Mouse (Mus musculus) limb, embryonic 15.5 days (tissue): ENCODE results near the gene Rpl26. TPM values are rescaled to one million over a fixed set of nuclear protein-coding genes. Genes with fewer than 3 reads are reported as not detected.

Experiments used
- ATAC-seq: fragments of 200-750 bp; cut with Nextera tagmentation; 2 replicates; pipeline ENCODE4 v1.8.0; 2017; ENCODE audit warnings: low read depth, moderate TSS enrichment; ENCODE audit not compliant: insufficient number of reproducible peaks, low FRiP score, low TSS enrichment
- H3K27ac ChIP-seq: fragments of 300-500 bp; sonication (generic); 2 replicates; pipeline ENCODE4 v1.5.1; 2015; ENCODE audit warnings: moderate library complexity, mild to moderate bottlenecking, inconsistent platforms
- H3K27me3 ChIP-seq: fragments of 300-500 bp; sonication (generic); 2 replicates; pipeline ENCODE4 v1.6.1; 2015; ENCODE audit warnings: inconsistent platforms
- H3K36me3 ChIP-seq: fragments of 300-500 bp; sonication (generic); 2 replicates; pipeline ENCODE4 v1.6.1; 2015; ENCODE audit warnings: inconsistent platforms
- H3K4me1 ChIP-seq: fragments of 300-500 bp; sonication (generic); 2 replicates; pipeline ENCODE4 v1.6.1; 2015; ENCODE audit warnings: inconsistent platforms
- H3K4me2 ChIP-seq: fragments of 300-500 bp; sonication (generic); 2 replicates; pipeline ENCODE4 v1.6.1; 2015; ENCODE audit warnings: mild to moderate bottlenecking, inconsistent platforms
- H3K4me3 ChIP-seq: fragments of 300-500 bp; sonication (generic); 2 replicates; pipeline ENCODE4 v1.5.1; 2015; ENCODE audit warnings: mild to moderate bottlenecking, inconsistent platforms
- H3K9ac ChIP-seq: fragments of 300-500 bp; sonication (generic); 2 replicates; pipeline ENCODE4 v1.6.1; 2015; ENCODE audit warnings: inconsistent platforms
- H3K9me3 ChIP-seq: fragments of 300-500 bp; sonication (generic); 2 replicates; pipeline ENCODE4 v1.6.1; 2016; ENCODE audit warnings: inconsistent platforms
- WGBS: fragments of 180-500 bp; shearing (Covaris S2); methylation state at CpG from one replicate; pipeline ENCODE4 v1.1.7; 2015; 5-methylcytosine and 5-hydroxymethylcytosine counted together
- polyA plus RNA-seq: library from polyadenylated mRNA; unstranded; fragments of >200 nt; fragmentation: Nextera tagmentation; extraction: Ambion mirVana; gene quantifications from 2 replicates; pipeline ENCODE4 v1.2.1, GENCODE M21; 2015

Gene Rpl26
- polyA plus RNA-seq, 1 experiment from 2014 or later, result 986 TPM

- Histone ChIP-seq H3K9me3 (no peaks in the 10 kb centered on the region), H3K27me3 (no peaks in the 10 kb centered on the region), H3K27ac (no peak overlapping the region), H3K4me1 (0 out of 2 replicates have a peak, but pooled peaks cover 6% of the 10 kb centered on the region), H3K9ac (no peak overlapping the region), H3K4me3 (no peak overlapping the region), H3K4me2 (no peak overlapping the region), H3K36me3 (no peaks in the 10 kb centered on the region)
- ATAC-seq, result no peak
- 77% methylated on average over 5 of the region's 5 CpGs for WGBS
These were observed 9.6 kb upstream of the Rpl26 start for GRCm38 (mm10) chr11:68891823-68892222.

GRCm38 (mm10) chr11:68892233-68892832 is 9.1 kb upstream of the Rpl26 start:
- WGBS, result 77% methylated on average over 15 of the region's 15 CpGs
- 0 out of 2 replicates have a peak, but pooled peaks cover 6% of the 10 kb centered on the region for H3K4me1 ChIP-seq
- H3K9ac ChIP-seq, result no peak overlapping the region
- no peak overlapping the region for H3K27ac ChIP-seq
- H3K9me3 ChIP-seq, result no peaks in the 10 kb centered on the region
- H3K4me3 ChIP-seq, result no peak overlapping the region
- H3K36me3 ChIP-seq, result no peaks in the 10 kb centered on the region
- no peak overlapping the region for H3K4me2 ChIP-seq
- no peaks in the 10 kb centered on the region for H3K27me3 ChIP-seq
- no peak for ATAC-seq

GRCm38 (mm10) chr11:68893911-68894464 is 7.4 kb upstream of the Rpl26 start:
- H3K4me2 ChIP-seq, result no peak overlapping the region
- no peaks in the 10 kb centered on the region for H3K36me3 ChIP-seq
- no peak overlapping the region for H3K4me3 ChIP-seq
- no peak overlapping the region for H3K27ac ChIP-seq
- 0 out of 2 replicates have a peak, but pooled peaks cover 6% of the 10 kb centered on the region for H3K4me1 ChIP-seq
- no peak for ATAC-seq
- no peaks in the 10 kb centered on the region for H3K27me3 ChIP-seq
- WGBS, result 52% methylated on average over 12 of the region's 12 CpGs
- H3K9ac ChIP-seq, result no peak overlapping the region
- no peaks in the 10 kb centered on the region for H3K9me3 ChIP-seq

- no peak overlapping the region for H3K4me3 ChIP-seq
- no peaks in the 10 kb centered on the region for H3K36me3 ChIP-seq
- no peak overlapping the region for H3K4me2 ChIP-seq
- peaks cover 5% of the 10 kb centered on the region; the same call in 1 of the 2 replicates for H3K27me3 ChIP-seq
- peaks cover 11% of the 10 kb centered on the region; the same call in 1 of the 2 replicates for H3K4me1 ChIP-seq
- H3K9ac ChIP-seq, result no peak overlapping the region
- 93% methylated on average over 5 of the region's 5 CpGs for WGBS
- H3K27ac ChIP-seq, result no peak overlapping the region
- no peaks in the 10 kb centered on the region for H3K9me3 ChIP-seq
- ATAC-seq, result no peak
These were observed 5.1 kb upstream of the Rpl26 start for GRCm38 (mm10) chr11:68896247-68896646.

GRCm38 (mm10) chr11:68897120-68897519 is 4.3 kb upstream of the Rpl26 start:
- Histone ChIP-seq H3K36me3 (no peaks in the 10 kb centered on the region), H3K27ac (no peak overlapping the region), H3K9me3 (no peaks in the 10 kb centered on the region), H3K4me2 (no peak overlapping the region), H3K27me3 (peaks cover 5% of the 10 kb centered on the region; the same call in 1 of the 2 replicates), H3K9ac (no peak overlapping the region), H3K4me1 (peaks cover 11% of the 10 kb centered on the region; the same call in 1 of the 2 replicates), H3K4me3 (no peak overlapping the region)
- ATAC-seq, result no peak
- WGBS, result 53% methylated on average over 4 of the region's 4 CpGs

GRCm38 (mm10) chr11:68897838-68898237 is 3.5 kb upstream of the Rpl26 start:
- no peak overlapping the region for H3K27ac ChIP-seq

GRCm38 (mm10) chr11:68898790-68899189 is 2.6 kb upstream of the Rpl26 start:
- no peak overlapping the region for H3K4me3 ChIP-seq
- peaks cover 5% of the 10 kb centered on the region; the same call in 1 of the 2 replicates for H3K27me3 ChIP-seq
- peaks cover 14% of the 10 kb centered on the region for H3K4me1 ChIP-seq
- H3K9ac ChIP-seq, result no peak overlapping the region
- 88% methylated on average over 6 of the region's 6 CpGs for WGBS
- no peak for ATAC-seq
- H3K4me2 ChIP-seq, result no peak overlapping the region
- H3K27ac ChIP-seq, result no peak overlapping the region
- H3K9me3 ChIP-seq, result no peaks in the 10 kb centered on the region
- H3K36me3 ChIP-seq, result peaks cover 11% of the 10 kb centered on the region

More at GRCm38 (mm10) chr11:68897838-68898237, 3.5 kb upstream of the Rpl26 start:
- H3K9me3 ChIP-seq, result no peaks in the 10 kb centered on the region
- ATAC-seq, result no peak
- no peak overlapping the region for H3K4me2 ChIP-seq
- H3K36me3 ChIP-seq, result peaks cover 2% of the 10 kb centered on the region
- WGBS, result 68% methylated on average over 6 of the region's 6 CpGs
- H3K27me3 ChIP-seq, result peaks cover 5% of the 10 kb centered on the region; the same call in 1 of the 2 replicates
- no peak overlapping the region for H3K9ac ChIP-seq
- peaks cover 16% of the 10 kb centered on the region for H3K4me1 ChIP-seq
- no peak overlapping the region for H3K4me3 ChIP-seq

- Histone ChIP-seq H3K27me3 (peaks cover 5% of the 10 kb centered on the region; the same call in 1 of the 2 replicates), H3K4me3 (no peak overlapping the region), H3K27ac (no peak overlapping the region), H3K4me2 (no peak overlapping the region), H3K4me1 (peaks cover 10% of the 10 kb centered on the region), H3K9me3 (no peaks in the 10 kb centered on the region), H3K9ac (no peak overlapping the region), H3K36me3 (peaks cover 21% of the 10 kb centered on the region)
- no peak for ATAC-seq
- WGBS, result 81% methylated on average over 8 of the region's 8 CpGs
These were observed 1.6 kb upstream of the Rpl26 start for GRCm38 (mm10) chr11:68899815-68900214.

GRCm38 (mm10) chr11:68900519-68901350 is 648 bp upstream of the Rpl26 start:
- H3K9me3 ChIP-seq, result no peaks in the 10 kb centered on the region
- peaks cover 31% of the 10 kb centered on the region for H3K36me3 ChIP-seq
- peak overlapping the region; percentile 37; the same call in 1 of the 2 replicates for H3K9ac ChIP-seq
- peak overlapping the region; percentile 80 for H3K4me3 ChIP-seq
- H3K4me1 ChIP-seq, result peaks cover 14% of the 10 kb centered on the region
- H3K27ac ChIP-seq, result peak overlapping the region; percentile 38; the same call in 1 of the 2 replicates
- peaks cover 5% of the 10 kb centered on the region; the same call in 1 of the 2 replicates for H3K27me3 ChIP-seq
- 27% methylated on average over 31 of the region's 31 CpGs for WGBS
- peak; percentile 33; the same call in 1 of the 2 replicates for ATAC-seq
- H3K4me2 ChIP-seq, result peak overlapping the region; percentile 77

GRCm38 (mm10) chr11:68902047-68902364 is 623 bp downstream of the Rpl26 start:
- H3K9ac ChIP-seq, result peak overlapping the region; percentile 95
- peaks cover 20% of the 10 kb centered on the region for H3K4me1 ChIP-seq
- H3K9me3 ChIP-seq, result no peaks in the 10 kb centered on the region
- peaks cover 5% of the 10 kb centered on the region; the same call in 1 of the 2 replicates for H3K27me3 ChIP-seq
- peaks cover 40% of the 10 kb centered on the region for H3K36me3 ChIP-seq
- H3K27ac ChIP-seq, result peak overlapping the region; percentile 96
- peak overlapping the region; percentile 80 for H3K4me3 ChIP-seq
- under 1% methylated on average over 10 of the region's 10 CpGs for WGBS
- peak overlapping the region; percentile 49 for H3K4me2 ChIP-seq
- no peak for ATAC-seq

GRCm38 (mm10) chr11:68902367-68902766 is 984 bp downstream of the Rpl26 start:
- H3K27ac ChIP-seq, result no peak overlapping the region
- peaks cover 5% of the 10 kb centered on the region; the same call in 1 of the 2 replicates for H3K27me3 ChIP-seq
- H3K9me3 ChIP-seq, result no peaks in the 10 kb centered on the region
- peak overlapping the region; percentile 80 for H3K4me3 ChIP-seq
- H3K36me3 ChIP-seq, result peaks cover 40% of the 10 kb centered on the region
- peak overlapping the region; percentile 95 for H3K9ac ChIP-seq
- no peak for ATAC-seq
- WGBS, result 3% methylated on average over 11 of the region's 11 CpGs
- peak overlapping the region; percentile 49 for H3K4me2 ChIP-seq
- H3K4me1 ChIP-seq, result peaks cover 20% of the 10 kb centered on the region
